Mouse (Mus musculus) bone marrow, adult 2 months (tissue): Measurements from ENCODE around the gene Proser2. TPM values are rescaled to one million over a fixed set of nuclear protein-coding genes. Genes with fewer than 3 reads are reported as not detected.

Experiments used
- H3K27ac ChIP-seq: fragments of 200-500 bp; 2 replicates; pipeline ENCODE4 v1.5.1; 2012; ENCODE audit warnings: low read depth, mild to moderate bottlenecking, control low read depth, inconsistent platforms, low read length; ENCODE audit not compliant: control insufficient read depth, poor library complexity, insufficient read depth
- H3K4me1 ChIP-seq: fragments of 200-500 bp; 2 replicates; pipeline ENCODE4 v1.6.1; 2011; ENCODE audit warnings: low read length; ENCODE audit not compliant: control insufficient read depth, insufficient read depth
- H3K4me3 ChIP-seq: fragments of 200-500 bp; replicated peaks from 2 replicates; pipeline ENCODE3; 2011; ENCODE audit warnings: mild to moderate bottlenecking, low read depth, low read length, control low read depth; ENCODE audit not compliant: control insufficient read depth
- CTCF ChIP-seq: fragments of 200-500 bp; IDR thresholded peaks from 2 replicates; pipeline ENCODE4 v1.5.1; 2011; ENCODE audit warnings: low read length, control low read depth; ENCODE audit not compliant: control insufficient read depth, insufficient read depth
- POLR2A ChIP-seq: fragments of 200-500 bp; IDR thresholded peaks from 2 replicates; pipeline ENCODE4 v1.6.1; 2011; ENCODE audit warnings: low read depth, mild to moderate bottlenecking, control low read depth, low read length, borderline replicate concordance; ENCODE audit not compliant: control insufficient read depth
- WGBS: fragments of 180-500 bp; shearing (Covaris S2); methylation state at CpG from one replicate; pipeline ENCODE4 v1.1.7; 2018; 5-methylcytosine and 5-hydroxymethylcytosine counted together
- polyA plus RNA-seq: library from polyadenylated mRNA; stranded (reverse); fragments of >200 nt; gene quantifications from 2 replicates; pipeline ENCODE4 v1.2.4, GENCODE M21; 2011; ENCODE audit warnings: low replicate concordance; ENCODE audit not compliant: missing spikeins, insufficient read depth, insufficient read length

Gene Proser2
- polyA plus RNA-seq, 1 experiment: 7.2 TPM

DNA sequence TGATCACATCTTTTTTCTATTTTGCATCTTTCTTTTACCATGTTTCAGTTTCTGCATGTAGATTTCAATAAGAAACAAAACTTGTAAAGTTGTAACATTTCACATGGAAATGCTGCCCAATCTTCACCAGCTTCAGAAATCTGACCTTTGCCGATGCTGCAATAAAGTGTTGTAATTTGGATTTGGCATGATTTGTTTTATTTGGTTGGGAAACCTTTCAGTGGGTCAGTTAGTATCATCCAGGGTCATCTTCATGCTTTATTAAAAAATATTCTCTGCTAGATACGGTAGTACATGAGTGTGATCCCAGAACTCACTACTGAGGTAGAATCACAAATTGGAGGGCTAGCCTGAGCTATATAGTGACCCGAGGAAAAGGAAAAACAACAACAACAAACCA, 73.5 kb downstream of the Proser2 start:
- Histone ChIP-seq H3K4me3 (no peak overlapping the region), H3K4me1 (no peaks in the 10 kb centered on the region), H3K27ac (no peak overlapping the region)
- TF ChIP-seq POLR2A: no peak
- no peak for TF ChIP-seq CTCF
- 85% methylated on average over 3 of the region's 3 CpGs for WGBS

DNA sequence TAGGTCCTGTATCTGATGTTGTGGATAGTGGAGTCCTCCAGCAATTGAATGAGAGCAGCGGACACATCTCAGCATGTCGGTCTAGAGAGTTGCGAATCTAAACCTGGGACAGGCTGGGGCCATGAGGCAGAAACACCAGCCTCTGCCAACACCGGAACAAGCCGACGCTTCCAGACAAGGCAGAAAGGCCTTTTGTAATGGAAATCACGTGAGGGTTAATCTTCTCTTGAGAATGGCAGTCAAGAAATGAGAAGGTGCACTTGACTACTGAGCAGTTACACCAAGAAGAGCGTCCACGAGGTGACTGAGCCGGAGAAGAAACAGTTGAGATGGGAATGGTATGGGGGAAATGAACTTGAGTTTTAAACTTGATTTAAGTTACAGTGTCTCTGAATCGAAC, 74.5 kb downstream of the Proser2 start:
- Histone ChIP-seq H3K4me1 (no peaks in the 10 kb centered on the region), H3K4me3 (no peak overlapping the region), H3K27ac (no peak overlapping the region)
- WGBS: 92% methylated on average over 11 of the region's 11 CpGs
- no peak for TF ChIP-seq CTCF
- TF ChIP-seq POLR2A: no peak

DNA sequence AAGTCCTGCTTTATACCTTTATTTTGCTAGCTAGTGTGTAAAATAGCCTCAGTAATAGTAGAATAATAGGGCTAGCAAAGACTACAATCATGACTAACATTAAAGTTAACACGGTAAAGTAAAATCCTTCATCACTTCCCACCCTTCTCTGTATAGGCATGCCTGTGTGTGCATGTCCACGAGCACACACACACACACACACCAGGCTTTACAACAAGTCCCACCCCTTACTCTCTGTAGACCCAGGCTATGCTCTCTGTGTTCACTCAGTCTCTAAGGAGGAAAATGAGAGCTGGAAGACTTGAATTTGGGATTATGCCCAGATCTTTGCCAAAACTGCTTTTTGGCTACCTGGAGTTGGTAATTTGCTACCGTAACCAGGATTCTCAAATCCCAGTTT, 81.0 kb downstream of the Proser2 start:
- no peaks in the 10 kb centered on the region for H3K4me1 ChIP-seq
- WGBS: 87% methylated on average over 3 of the region's 3 CpGs
- TF ChIP-seq CTCF (no peak), POLR2A (no peak)
- H3K27ac ChIP-seq: no peak overlapping the region
- H3K4me3 ChIP-seq: no peak overlapping the region

DNA sequence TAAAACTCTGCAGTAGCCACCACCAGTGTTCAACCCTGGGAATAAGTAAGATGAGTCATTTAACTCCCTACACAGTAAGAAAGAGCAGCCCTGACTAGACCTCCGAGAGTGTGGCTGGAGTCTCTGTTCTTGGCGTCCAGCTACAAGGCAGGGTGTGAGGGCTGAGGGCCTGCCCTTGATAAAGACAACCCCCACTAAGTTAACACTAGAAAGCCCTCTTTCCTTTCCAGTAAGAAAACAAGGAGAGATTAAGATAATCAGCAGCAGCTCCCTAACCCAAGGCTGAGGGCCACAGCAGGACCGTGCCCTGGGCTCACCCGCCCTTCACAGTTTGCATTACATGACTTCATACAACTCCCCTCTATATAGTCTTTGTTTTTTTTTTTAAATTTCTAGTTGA, 81.4 kb downstream of the Proser2 start:
- WGBS: 78% methylated on average over 4 of the region's 4 CpGs
- no peak overlapping the region for H3K27ac ChIP-seq

More for the DNA sequence above, 81.4 kb downstream of the Proser2 start:
- TF ChIP-seq CTCF (no peak), POLR2A (no peak)
- Histone ChIP-seq H3K4me1 (no peaks in the 10 kb centered on the region), H3K4me3 (no peak overlapping the region)

Other genes with a start within 250 kb of the Proser2 start
- gene Sec61a2, start 234.8 kb downstream of the Proser2 start, polyA plus RNA-seq: 10.1 and 12.4 TPM in 2 replicates
- 1.7 and 1.9 TPM in 2 replicates for gene Dhtkd1, start 187.4 kb downstream of the Proser2 start, polyA plus RNA-seq
- gene Upf2, start 178.7 kb downstream of the Proser2 start, polyA plus RNA-seq: 12.4 and 20.0 TPM in 2 replicates
- gene Echdc3, start 82.8 kb upstream of the Proser2 start, polyA plus RNA-seq: not detected in 2 replicates
- 6.9 and 8.8 TPM in 2 replicates for gene Usp6nl, start 192.5 kb upstream of the Proser2 start, polyA plus RNA-seq